Mouse (Mus musculus) small intestine, adult 2 months (tissue): ENCODE results near the gene Rfxap.

Experiments
- CTCF ChIP-seq: fragments of 200-500 bp; IDR thresholded peaks from 2 replicates; pipeline ENCODE4 v1.5.1; 2012; ENCODE audit warnings: low read depth, mild to moderate bottlenecking, control low read depth, inconsistent platforms, low read length, moderate library complexity, mixed read lengths; ENCODE audit not compliant: insufficient replicate concordance, insufficient read length; ENCODE audit errors: extremely low read depth
- POLR2A ChIP-seq: fragments of 200-500 bp; IDR thresholded peaks from 2 replicates; pipeline ENCODE4 v1.6.1; 2012; ENCODE audit warnings: low read depth, mild to moderate bottlenecking, control low read depth, inconsistent platforms, low read length, moderate library complexity

DNA sequence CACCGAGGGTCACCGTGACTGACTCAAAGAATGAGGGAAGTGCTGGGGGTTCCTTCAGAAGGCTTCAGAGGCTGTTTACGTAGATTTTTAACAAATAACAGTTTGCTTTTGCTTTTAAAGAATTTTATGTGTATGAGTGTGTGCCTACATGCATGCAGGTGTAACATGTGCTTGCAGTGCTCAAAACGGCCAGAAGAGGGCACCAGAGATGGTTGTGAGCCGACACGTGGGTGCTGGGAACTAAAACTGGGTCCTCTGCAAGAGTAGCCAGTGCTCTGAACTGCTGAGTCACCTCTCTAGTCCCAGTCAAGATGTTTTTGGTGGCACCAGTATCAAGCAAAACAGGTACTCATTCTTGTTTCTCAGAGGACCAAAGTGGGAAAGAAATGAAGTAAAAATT, 34.0 kb downstream of the Rfxap start:
- TF ChIP-seq POLR2A: no peak
- no peak for TF ChIP-seq CTCF
